Mouse (Mus musculus) gastrocnemius, postnatal 4 days (tissue): Measurements from ENCODE around the gene Cfap20. TPM values are rescaled to one million over a fixed set of nuclear protein-coding genes. Genes with fewer than 3 reads are reported as not detected.

ENCODE experiments used
- DNase-seq, 2 experiments: peaks; one replicate each; pipeline ENCODE4 v3.0.0; 2021 to 2022; ENCODE audit warnings: low spot score in 2 of 2, mixed read lengths in 2 of 2
- total RNA-seq, 2 experiments: library from RNA; stranded (reverse); gene quantifications; 2 replicates each; pipeline ENCODE4 v1.2.3; 2021

Gene Cfap20
- total RNA-seq, 2 experiments from 2014 or later = 31.5 to 38.3 TPM

- DNase-seq = no peak
Measured at GRCm38 (mm10) chr8:95375374-95375930, 59.2 kb downstream of the Cfap20 start.

- DNase-seq = no peak
Measured at GRCm38 (mm10) chr8:95374429-95374828, 60.2 kb downstream of the Cfap20 start.

GRCm38 (mm10) chr8:95373389-95374002, 61.2 kb downstream of the Cfap20 start:
- DNase-seq = no peak

Other genes starting within 250 kb of the Cfap20 start
- gene Kifc3, start 232.1 kb downstream of the Cfap20 start, total RNA-seq = 10 to 100 TPM; 39.0 to 40.9 TPM
- 1 to 10 TPM; 1.3 to 1.5 TPM for gene Cngb1, start 128.3 kb downstream of the Cfap20 start, total RNA-seq
- not detected for gene Tepp, start 124.3 kb downstream of the Cfap20 start, total RNA-seq
- gene Zfp319, start 102.9 kb downstream of the Cfap20 start, total RNA-seq = 10 to 100 TPM; 11.8 to 12.6 TPM
- gene Usb1, start 102.6 kb downstream of the Cfap20 start, total RNA-seq = 10 to 100 TPM; 17.9 to 22.2 TPM
- 10 to 100 TPM; 51.0 to 54.5 TPM for gene Mmp15, start 82.6 kb downstream of the Cfap20 start, total RNA-seq
- gene Csnk2a2, start 55.2 kb upstream of the Cfap20 start, total RNA-seq = 10 to 100 TPM; 51.4 to 52.8 TPM
- under 1 TPM in 1 of 2 experiments, not detected in 1; 0.41 TPM for gene Ccdc113, start 99.2 kb upstream of the Cfap20 start, total RNA-seq
- not detected for gene Prss54, start 141.5 kb upstream of the Cfap20 start, total RNA-seq
- gene Gins3, start 198.6 kb upstream of the Cfap20 start, total RNA-seq = 1 to 10 TPM; 2.7 to 3.3 TPM
- 10 to 100 TPM; 13.8 to 18.5 TPM for gene Ndrg4, start 242.1 kb upstream of the Cfap20 start, total RNA-seq